Mouse (Mus musculus) bone marrow, adult 2 months (tissue): ENCODE measurements around the gene Il17d. TPM values are rescaled to one million over a fixed set of nuclear protein-coding genes. Genes with fewer than 3 reads are reported as not detected.

Experiments used
- H3K27ac ChIP-seq: fragments of 200-500 bp; 2 replicates; pipeline ENCODE4 v1.5.1; 2012; ENCODE audit warnings: low read depth, mild to moderate bottlenecking, control low read depth, inconsistent platforms, low read length; ENCODE audit not compliant: control insufficient read depth, poor library complexity, insufficient read depth
- H3K4me1 ChIP-seq: fragments of 200-500 bp; 2 replicates; pipeline ENCODE4 v1.6.1; 2011; ENCODE audit warnings: low read length; ENCODE audit not compliant: control insufficient read depth, insufficient read depth
- H3K4me3 ChIP-seq: fragments of 200-500 bp; replicated peaks from 2 replicates; pipeline ENCODE3; 2011; ENCODE audit warnings: mild to moderate bottlenecking, low read depth, low read length, control low read depth; ENCODE audit not compliant: control insufficient read depth
- CTCF ChIP-seq: fragments of 200-500 bp; IDR thresholded peaks from 2 replicates; pipeline ENCODE4 v1.5.1; 2011; ENCODE audit warnings: low read length, control low read depth; ENCODE audit not compliant: control insufficient read depth, insufficient read depth
- POLR2A ChIP-seq: fragments of 200-500 bp; IDR thresholded peaks from 2 replicates; pipeline ENCODE4 v1.6.1; 2011; ENCODE audit warnings: low read depth, mild to moderate bottlenecking, control low read depth, low read length, borderline replicate concordance; ENCODE audit not compliant: control insufficient read depth
- WGBS: fragments of 180-500 bp; shearing (Covaris S2); methylation state at CpG from one replicate; pipeline ENCODE4 v1.1.7; 2018; 5-methylcytosine and 5-hydroxymethylcytosine counted together
- polyA plus RNA-seq: library from polyadenylated mRNA; stranded (reverse); fragments of >200 nt; gene quantifications from 2 replicates; pipeline ENCODE4 v1.2.4, GENCODE M21; 2011; ENCODE audit warnings: low replicate concordance; ENCODE audit not compliant: missing spikeins, insufficient read depth, insufficient read length

Gene Il17d
- polyA plus RNA-seq, 1 experiment: 2.4 TPM

DNA sequence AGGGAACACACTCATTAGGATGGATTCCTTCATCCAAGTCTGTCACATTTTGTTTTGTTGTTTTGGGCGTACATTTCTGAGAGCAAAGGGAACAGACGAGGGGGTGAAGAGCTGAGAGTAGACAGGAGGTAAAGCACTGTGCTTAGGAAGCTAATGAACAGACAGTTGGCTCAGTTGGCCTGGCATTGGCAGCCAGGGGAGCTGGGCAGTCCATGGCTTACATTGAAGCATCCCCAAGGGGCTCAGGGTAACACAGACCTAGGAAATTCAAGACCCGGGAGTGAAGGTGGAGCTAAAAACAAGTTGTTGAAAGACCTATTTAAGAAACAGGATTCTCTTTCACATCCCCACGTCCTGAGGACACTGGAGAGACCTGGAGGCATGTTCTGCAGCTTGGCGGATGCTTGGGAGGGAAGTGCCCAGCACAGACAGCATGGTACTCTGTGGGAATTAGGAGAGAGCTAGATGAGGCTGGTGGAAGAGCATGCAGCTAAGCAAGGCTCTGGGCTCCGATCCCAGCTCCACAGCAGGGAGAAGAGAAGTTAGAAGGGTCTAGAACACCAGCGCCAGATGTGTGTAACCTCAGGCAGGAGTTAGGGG is 31.0 kb downstream of the Il17d start:
- Histone ChIP-seq H3K4me3 (no peak overlapping the region), H3K4me1 (no peaks in the 10 kb centered on the region), H3K27ac (no peak overlapping the region)
- WGBS: 80% methylated on average over 7 of the region's 7 CpGs
- TF ChIP-seq POLR2A (no peak), CTCF (no peak)

DNA sequence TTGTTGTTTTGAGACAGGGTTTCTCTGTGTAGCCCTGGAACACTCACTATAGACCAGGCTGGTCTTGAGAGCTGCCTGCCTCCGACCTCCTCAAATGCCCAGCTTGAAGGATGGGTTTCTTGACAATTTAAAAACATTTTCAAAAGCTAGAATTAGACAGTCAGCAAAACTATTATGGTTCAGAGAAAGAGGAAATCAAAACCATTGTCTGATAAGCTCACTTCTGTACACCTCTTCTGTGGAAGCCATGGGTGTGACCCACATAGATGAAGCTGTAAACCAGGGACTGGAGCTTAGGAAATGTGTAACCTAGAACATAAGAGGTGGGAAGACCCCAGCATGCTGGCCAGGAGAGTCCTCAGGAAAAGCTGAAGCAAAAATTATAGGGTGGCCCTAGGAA is 32.3 kb downstream of the Il17d start:
- H3K27ac ChIP-seq: no peak overlapping the region
- no peaks in the 10 kb centered on the region for H3K4me1 ChIP-seq
- 85% methylated on average over 1 of the region's 1 CpGs for WGBS
- TF ChIP-seq POLR2A: no peak
- no peak for TF ChIP-seq CTCF
- no peak overlapping the region for H3K4me3 ChIP-seq

GRCm38 (mm10) chr14:57565626-57566025 is 41.0 kb downstream of the Il17d start:
- 86% methylated on average over 6 of the region's 6 CpGs for WGBS
- Histone ChIP-seq H3K4me3 (no peak overlapping the region), H3K27ac (no peak overlapping the region), H3K4me1 (no peaks in the 10 kb centered on the region)
- TF ChIP-seq CTCF (no peak), POLR2A (no peak)

GRCm38 (mm10) chr14:57571155-57572133 is 46.9 kb downstream of the Il17d start, which contains the start of gene Eef1akmt1:
Eef1akmt1 (minus strand) TSS chr14:57571612.
- 2% methylated on average over 35 of the region's 35 CpGs for WGBS
- Histone ChIP-seq H3K4me1 (no peaks in the 10 kb centered on the region; the same call in 1 of the 2 replicates), H3K4me3 (peak within 1 kb of the TSS; percentile 83), H3K27ac (no peak within 1 kb of the TSS)
- TF ChIP-seq CTCF: no peak
- TF ChIP-seq POLR2A: peak; percentile 85

DNA sequence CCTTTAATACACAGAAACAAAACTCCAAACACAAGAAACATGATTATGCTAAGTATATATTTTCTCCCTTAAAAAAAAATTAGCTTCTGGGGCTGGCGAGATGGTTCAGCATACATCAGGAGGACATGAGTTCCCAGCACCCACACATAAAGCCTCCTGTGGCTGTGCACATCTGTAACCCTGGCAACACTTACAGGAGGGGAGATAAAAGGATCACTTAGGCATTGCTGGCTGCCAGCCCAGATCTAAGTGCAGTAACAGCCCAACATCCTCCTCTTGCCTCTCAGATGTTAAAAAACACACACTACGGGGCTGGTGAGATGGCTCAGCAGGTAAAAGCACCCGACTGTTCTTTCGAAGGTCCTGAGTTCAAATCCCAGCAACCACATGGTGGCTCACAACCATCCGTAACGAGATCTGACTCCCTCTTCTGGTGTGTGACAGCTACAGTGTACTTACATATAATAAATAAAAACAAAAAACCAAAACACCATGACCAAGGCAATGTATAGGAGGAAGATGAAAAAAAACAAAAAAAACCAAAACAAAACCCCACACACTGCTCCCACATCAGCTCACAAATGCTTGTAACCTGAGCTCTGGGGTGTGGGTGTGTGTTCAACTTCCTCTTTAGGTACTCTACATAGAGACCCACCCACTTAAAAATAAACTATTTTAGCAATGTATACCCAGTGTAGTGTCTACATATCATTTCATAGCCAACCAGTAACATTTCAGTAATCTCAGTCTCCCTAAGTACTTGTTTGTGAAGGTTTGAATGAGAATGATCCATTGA is 50.4 kb downstream of the Il17d start:
- WGBS: 65% methylated on average over 6 of the region's 6 CpGs
- no peak overlapping the region for H3K4me3 ChIP-seq
- no peak overlapping the region for H3K27ac ChIP-seq
- TF ChIP-seq CTCF (no peak), POLR2A (no peak)
- H3K4me1 ChIP-seq: no peaks in the 10 kb centered on the region; the same call in 1 of the 2 replicates

GRCm38 (mm10) chr14:57576364-57577060 is 51.9 kb downstream of the Il17d start:
- TF ChIP-seq CTCF: no peak
- TF ChIP-seq POLR2A: no peak
- H3K27ac ChIP-seq: no peak overlapping the region
- H3K4me1 ChIP-seq: no peaks in the 10 kb centered on the region; the same call in 1 of the 2 replicates
- H3K4me3 ChIP-seq: no peak overlapping the region
- 59% methylated on average over 2 of the region's 2 CpGs for WGBS

GRCm38 (mm10) chr14:57591830-57592229 is 67.3 kb downstream of the Il17d start:
- H3K4me1 ChIP-seq: no peaks in the 10 kb centered on the region
- no peak overlapping the region for H3K4me3 ChIP-seq
- 79% methylated on average over 3 of the region's 3 CpGs for WGBS
- no peak overlapping the region for H3K27ac ChIP-seq
- TF ChIP-seq CTCF (no peak), POLR2A (no peak)

Other genes with a start within 250 kb of the Il17d start
- gene Cryl1, start 126.2 kb upstream of the Il17d start, polyA plus RNA-seq: 7.5 and 8.3 TPM in 2 replicates
- gene Ift88, start 100.7 kb upstream of the Il17d start, polyA plus RNA-seq: 0.99 and 3.9 TPM in 2 replicates
- gene Eef1akmt1, start 46.8 kb downstream of the Il17d start, polyA plus RNA-seq: 6.0 and 7.6 TPM in 2 replicates
- gene Xpo4, start 140.7 kb downstream of the Il17d start, polyA plus RNA-seq: 6.4 and 10.1 TPM in 2 replicates
- gene Gm49361, start 221.3 kb downstream of the Il17d start, polyA plus RNA-seq: not detected in 2 replicates
- gene Lats2, start 233.6 kb downstream of the Il17d start, polyA plus RNA-seq: 6.1 and 10.6 TPM in 2 replicates